Mouse (Mus musculus): ENCODE measurements around the gene Dnase2b.

Dnase2b gene

DNA sequence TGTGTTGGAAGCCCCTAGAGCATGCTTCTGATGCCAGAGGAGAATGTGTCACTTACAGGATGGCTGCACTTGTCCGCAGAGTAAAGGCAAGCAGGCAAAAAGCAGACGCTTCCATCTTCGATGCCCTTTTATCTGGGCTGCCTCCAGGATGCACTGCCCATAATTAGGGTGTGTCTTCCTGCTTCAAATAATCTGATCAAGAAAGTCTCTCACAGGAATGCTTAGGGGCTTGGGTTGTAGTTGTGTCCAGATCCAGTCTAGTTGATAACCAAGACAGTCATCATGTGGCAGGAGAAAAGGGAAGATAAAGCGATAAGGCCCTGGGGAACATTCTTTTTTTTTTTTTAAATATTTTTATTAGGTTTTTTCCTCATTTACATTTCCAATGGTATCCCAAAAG lies at the start of gene Dnase2b:
Gene Dnase2b (minus strand): TSS at position 101 of the 400 bp plus-strand sequence.
- no peak for DNase-seq

DNA sequence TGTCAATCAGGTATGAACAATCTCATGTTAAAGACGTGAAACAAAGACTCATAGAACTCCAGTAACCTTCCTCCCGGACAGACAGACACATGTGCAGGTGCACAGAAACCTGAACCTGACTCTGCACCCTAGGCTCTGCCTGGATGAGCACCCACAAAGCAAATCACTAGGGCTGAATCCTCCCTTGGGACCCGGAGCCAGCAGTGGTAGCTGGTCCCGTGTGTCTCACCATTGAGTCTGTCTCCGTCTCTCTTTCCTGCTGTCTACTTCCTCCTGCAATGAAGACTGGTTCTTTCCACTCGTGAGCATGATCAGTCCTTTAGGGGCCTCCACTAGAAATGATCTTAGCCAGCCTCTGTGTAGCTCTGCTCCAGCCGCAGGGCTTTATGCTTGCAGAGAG lies 46.5 kb upstream of the Dnase2b start:
- no peak for DNase-seq

DNA sequence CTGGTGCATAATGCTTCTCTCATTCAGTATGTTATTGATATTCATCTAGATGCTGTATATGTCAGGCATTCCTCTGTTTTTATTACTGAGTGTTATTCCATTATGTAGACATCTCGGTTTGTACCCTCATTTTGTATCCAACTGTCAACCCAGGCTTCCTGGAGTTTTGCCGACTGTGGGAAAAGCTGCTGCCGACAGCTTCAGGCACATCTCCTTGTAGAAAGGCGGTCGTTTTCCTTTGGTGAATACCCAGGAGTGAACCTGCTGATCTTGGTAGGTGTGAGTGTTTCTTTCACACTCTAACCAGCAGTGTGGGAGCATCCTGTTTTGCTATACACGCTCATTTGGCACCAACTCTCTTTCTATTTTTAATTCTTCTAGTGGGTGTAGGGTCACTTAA lies 45.6 kb upstream of the Dnase2b start:
- DNase-seq, result no peak

DNA sequence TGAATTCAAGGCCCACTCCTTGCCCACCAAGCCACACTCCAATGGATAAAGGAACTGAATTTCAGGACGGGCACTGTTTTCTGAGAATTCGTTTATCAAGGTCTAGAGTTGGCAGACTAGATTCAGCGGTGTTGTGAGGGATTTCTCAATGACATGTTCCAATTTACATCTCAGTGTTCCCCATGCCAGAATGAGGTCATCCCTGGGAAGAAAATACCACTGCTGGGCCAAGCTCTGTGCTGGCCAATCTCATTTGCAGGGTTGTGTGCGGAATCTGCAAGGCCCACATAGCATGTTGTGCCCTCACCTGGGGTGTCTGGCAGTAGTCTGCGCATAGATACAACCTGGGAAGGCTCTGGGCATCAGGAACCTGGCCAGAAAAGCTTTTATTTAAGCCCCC lies 43.9 kb upstream of the Dnase2b start:
- DNase-seq, result peak; percentile 61 to 68

DNA sequence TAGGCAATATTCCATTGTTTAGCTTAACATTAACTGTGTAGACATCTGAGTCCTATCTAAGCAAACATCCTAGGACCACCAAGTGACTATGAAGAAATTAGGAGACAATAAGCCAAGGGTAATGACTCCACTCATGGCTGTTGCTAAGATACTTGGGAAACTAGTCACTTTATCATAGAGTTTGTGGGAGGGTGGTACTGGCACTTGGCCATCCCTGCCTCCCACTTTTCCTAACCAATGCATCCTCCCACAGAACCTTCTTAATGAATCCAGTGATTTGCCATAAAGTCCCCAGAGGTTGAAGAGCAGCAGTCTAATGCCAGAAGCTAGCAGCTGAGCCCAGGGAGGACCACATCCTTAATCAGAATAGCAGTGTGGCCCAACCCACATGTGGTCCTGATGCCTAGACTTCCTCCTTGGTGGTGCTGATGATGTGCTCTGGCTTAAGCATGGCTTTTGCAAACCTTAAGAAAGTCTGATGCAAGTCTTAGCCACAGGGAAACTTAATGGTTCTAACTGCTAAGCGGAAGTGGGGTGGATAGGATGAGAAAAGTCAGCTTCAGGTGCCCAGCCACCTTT lies 42.8 kb upstream of the Dnase2b start:
- no peak for DNase-seq

DNA sequence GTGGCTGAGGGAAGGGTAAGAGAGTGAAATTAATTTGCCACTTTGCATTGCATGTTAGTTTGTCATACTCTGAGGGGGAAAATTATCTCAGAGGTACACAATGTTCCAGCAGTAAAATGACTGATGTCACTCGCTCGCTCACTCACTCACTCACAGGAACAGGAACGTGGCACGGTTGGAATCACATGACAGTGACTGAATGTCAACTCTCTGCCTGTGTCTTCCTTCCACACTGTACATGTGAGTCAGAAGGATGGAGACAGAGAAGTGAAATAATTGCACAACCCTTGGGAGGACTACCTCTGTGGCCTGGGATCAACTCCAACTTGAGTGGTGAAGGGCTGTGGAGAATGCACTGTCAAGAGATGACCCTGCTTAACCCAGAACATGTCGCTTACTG lies 42.0 kb upstream of the Dnase2b start:
- DNase-seq, result no peak

DNA sequence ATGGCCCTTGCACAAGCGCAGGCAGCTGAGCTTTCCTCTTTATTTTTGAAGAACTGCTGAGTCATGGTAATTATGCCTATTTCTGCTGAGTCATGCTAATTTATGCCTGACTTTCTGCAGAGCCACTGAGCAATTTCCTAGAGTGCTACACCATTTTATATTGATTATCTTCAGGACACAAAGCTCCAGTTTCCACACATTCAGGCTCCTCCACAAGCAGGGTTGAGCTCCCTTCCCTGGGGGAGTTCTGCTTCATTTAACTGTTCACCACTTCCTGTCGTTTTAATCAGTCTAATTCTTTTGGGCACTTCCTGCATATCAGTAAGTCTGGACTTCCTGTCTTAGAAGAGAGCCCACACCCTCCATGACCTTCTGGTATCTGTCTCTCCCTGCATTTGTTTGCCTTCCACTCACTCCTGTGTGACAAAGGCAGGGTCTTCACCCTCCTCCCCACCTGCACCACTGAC lies 39.7 kb upstream of the Dnase2b start:
- DNase-seq, result no peak

DNA sequence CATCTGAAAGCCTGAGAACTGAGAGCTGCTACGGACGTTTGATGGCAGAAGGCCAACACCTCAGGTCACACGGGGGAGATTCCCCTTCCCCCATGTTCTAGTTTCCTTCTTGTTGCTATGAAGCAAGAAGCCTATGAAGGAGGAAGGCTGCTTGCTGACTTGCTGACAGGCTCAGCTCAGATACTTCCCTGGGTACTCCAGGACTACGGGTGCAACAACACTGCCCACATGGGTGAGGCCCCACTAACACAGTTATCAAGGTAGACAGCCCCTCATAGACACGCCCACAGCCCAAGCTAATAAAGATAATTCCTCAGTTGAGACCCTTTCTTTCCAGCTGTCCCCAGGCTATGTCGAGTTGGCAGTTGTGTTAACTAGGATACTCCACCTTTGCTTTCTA lies 38.3 kb upstream of the Dnase2b start:
- DNase-seq, result no peak

DNA sequence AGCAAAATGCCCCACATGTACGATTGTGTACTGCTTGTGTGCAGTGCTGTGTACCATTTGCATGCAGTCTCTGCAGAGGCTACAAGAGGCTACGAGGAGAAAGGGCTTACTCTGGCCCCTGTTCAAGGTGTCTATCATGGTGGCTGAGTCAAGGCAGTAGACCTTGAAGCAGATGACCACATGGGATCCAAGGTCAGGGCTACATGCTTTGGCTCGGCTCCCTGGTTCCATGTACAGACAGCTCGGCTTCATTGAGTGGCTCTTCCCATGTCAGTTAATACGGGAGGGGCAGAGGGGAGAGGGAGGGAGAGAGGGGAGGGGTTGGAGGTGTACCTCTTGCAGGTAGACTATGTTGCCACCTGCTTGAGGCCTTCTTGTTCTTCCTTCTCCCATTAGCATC lies 37.0 kb upstream of the Dnase2b start:
- no peak for DNase-seq

DNA sequence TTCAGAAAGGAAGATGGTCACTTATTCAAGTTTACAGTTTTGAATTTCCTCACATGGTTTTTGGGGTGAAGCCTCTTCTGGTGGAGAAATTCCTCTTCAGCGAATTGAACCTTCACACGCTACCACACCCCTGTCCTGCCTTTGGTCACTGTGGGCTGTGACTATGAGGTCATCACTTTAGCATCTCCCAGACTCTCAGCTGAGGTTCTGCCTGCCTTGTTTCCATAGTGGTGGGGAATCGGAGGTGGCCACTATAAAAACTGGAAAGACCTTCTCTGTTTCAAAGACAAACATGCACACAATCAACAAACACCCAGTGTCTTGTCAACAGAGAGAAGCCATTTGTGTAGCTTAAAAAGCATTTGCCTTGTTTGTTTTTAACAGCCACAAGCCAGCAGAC lies 35.8 kb upstream of the Dnase2b start, which contains the start of gene 4930503B20Rik:
Gene 4930503B20Rik (minus strand): TSS at position 101 of the 400 bp plus-strand sequence.
- DNase-seq, result no peak

DNA sequence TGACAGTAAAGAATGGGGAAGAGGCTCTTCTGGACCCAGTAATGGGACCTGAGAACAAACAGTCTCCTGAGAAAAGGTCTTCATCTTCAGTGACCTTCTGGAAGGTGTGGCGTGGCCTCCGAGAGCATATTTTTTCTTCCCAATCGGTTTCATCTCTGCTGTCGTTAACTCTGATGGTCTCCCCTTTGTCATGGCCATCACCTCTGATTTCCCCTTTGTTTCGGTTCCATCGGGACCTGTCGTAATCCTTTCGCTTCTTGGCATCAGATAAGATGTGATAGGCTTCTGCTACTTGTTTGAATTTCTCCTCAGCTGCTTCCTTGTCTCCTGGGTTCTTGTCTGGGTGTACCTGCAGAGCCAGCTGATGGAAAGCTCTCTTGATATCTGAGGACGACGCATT lies 35.3 kb upstream of the Dnase2b start:
- no peak for DNase-seq

DNA sequence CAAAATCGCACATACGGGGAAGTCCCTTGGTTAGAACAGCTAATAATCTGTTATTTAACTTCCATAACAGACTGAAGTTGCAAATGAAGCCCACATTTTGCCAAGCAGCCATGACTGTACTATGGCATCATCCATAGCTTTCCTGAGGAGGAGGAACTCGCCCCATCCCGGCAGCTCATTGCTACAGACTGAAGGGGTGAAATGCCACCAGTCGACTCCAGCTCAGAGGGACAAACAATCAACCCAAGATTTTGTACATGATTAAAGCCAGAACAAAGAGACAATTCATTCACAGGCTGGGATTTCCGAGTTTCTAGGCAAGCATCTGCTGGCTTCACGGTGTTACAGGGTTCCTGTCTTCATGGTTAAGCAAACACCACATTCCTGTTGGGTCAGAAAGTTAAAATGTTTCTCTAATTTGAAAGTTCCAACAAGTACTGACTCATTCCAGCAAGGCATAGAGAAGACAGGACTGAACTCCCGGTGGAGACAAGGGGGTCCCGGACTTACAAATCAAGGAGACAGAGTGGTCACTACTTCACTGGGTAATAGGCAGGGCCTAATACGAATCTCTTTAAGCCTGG lies 34.0 kb upstream of the Dnase2b start:
- no peak for DNase-seq

DNA sequence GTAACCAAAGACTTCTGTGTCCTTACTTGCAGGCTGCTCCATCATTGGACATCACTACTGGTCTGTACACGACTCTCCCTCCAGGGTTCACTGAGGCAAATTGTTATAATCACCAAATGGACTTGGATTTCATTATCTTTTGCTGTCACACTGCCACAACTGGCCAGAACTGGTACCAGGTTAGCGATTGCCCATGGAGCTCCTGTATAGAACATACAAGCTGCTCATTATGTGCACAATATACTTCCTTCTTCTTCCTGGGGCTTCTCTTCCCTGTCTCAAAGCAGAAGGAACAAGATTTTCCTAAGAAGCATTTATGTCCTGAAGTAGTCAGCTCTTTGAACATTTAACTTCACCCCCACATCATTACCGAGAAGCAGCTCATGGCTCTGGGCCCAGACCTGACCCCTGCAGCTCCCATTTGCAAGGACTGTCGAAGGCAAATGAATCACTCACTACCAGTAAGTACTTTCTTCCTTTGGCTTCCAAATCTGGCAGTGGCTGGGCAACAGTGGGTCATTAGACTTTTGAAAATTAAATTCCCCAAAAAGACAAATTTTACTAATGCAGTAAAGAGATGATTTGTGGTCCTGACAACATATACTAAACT lies 26.5 kb upstream of the Dnase2b start:
- no peak for DNase-seq

DNA sequence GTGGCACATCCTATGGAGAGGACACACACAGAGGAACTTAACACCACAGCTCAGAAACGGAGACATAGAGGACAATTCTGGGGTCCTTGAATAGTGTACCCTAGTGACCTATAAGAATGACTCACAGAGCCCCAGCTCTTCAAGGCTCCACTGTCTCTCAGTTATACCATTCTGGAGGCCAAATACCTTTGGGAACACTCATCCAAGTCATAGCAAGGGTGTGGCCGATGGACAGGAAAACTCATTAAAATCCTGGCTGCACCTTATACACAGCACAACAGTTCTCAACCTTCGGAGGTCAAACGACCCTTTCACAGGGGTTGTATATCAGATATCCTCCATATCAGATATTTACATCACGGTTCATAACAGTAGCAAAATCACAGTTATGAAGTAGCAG lies 17.1 kb upstream of the Dnase2b start:
- no peak for DNase-seq

DNA sequence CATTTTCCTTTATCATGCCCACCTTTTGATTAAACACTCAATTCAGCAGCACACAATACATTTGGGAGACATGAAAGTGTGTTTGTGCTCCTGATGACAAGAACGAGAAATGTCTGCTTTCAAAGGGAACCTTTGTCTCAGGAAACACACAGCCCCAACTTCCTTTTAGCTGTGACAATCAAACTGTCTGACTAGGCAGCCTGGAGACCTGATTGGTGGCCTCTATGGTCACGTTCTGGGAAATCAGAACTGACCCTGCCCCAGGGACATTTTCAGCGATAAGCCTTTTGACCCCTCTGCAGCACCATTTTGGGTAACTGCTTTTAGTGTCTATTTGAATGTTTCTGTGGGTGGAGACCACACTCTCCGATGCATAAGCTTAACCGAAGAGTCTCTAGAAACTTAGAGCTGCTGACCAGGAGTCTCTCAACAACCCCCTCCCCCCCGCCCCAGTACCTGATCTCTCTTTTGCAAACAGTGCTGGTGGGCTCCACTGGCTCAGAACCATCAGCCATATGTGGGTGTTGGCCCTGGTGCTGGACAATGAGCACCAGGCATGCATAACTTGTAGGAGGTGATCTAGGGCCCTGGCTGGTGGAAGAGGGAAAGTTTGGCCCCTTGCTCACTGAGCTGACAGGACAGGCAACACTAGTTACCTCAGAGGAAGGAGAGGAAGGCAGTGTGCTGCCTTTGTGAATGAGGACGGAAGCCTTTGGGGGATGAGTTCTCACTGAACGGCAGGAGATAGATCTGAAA lies 13.0 kb upstream of the Dnase2b start:
- DNase-seq, result no peak

DNA sequence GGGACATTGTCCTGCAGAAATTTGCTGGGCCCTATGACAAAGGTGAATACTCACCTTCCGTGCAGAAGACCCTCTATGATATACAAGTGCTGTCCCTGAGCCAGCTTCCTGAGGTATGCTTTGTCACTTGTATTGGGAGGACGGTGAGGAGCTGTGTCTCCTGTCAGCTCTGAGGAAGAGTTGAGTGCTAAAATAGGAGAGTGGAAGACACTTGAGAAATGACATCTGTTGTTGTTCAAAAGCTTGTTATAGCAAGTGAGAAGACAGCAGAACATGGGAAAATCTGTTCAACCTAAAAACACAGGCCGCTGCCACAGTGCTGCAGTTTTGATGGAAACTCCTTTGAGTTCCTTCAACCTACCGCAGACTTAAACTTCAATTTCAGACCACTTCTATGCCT lies 10.4 kb upstream of the Dnase2b start:
- DNase-seq, result no peak

DNA sequence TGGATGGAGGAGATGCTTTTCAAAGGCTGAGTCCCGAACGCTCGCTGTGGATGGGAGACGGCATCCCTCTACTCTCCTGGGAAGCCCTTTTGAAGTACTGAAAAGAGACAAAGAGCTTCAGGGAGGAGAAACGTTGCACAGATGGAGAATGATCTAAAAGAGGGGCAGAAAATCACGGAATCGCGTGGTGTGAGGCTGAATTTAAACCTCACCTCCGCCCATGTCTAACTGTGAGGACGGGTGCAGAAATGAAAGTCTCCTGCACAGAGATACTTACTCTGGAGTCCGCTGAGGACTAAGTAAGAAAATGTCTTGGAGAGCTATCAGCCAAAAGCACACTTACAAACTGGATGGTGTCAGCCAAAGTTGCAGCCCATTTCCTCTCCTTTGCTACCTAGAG lies 6.6 kb upstream of the Dnase2b start:
- no peak for DNase-seq

DNA sequence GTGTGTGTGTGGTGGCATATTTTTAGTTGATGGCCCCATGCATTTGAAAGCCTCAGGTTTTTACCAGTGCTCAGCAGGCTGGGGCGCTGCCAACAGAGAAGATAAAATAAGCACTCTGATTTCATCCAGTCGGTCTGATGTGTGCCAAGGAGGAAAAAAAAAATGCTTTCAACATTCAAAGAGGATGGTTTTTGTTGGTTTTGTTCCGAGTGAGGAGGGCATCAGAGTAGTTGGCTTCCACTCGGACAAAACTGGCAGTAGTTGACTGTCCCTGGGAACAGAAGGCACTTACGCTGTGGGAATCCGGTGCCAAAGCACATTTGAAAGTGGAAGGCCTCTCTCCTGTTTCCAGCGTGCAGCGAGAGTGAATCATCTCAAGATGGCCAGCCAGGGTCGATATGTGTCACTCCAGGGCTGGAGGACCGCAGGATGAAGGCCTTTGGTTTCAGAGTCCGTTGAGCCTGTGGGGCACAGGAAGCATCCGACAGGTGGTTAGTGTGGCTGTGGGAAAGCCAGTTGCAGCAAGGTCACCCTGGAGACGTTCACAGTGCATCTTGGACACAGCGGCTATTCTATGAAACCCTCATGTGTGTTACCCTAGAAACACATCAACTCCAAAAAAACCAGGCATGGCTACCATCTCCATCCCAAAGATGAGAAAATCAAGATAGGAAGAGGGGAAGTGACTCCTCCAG lies 5.3 kb upstream of the Dnase2b start:
- peak; percentile 82 to 85 for DNase-seq

DNA sequence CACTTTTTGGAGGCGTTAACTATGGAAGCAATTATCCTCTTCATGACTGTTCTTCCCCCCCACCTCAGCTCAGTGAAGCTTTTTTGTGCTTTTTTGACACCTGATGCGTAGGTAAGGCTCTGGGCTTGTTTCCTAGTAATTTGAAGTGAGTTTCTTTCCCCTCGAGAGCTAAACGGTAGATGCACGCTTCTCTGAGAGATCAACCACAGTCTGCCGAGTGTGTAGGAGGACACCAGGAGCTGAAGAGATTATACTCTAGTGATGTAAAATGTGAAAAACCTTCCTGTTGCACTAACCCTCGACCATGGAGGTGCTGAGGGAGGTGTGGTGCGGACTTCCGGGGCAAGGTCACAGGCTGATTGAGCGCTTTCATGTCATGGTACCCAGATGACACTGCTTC lies 4.7 kb upstream of the Dnase2b start:
- no peak for DNase-seq

DNA sequence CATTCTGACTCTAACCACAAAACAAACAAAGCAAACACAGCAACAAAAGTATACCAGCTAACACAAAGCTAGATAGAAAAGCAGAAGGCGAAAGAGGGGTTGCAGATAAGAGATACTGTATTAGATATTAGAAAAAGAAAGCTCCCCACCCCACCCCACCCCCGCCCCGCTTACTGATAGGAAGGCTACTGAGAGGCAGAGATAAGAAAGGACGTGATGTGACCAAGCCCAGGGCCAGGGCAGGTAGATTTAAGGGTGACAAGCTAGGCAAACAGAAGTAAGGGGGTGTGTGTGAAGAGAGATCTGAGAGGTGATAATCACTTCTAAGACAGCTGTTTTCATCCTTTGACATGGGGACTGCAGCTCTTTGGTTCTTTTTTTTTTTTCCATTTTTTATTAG lies 3.0 kb upstream of the Dnase2b start:
- no peak for DNase-seq

DNA sequence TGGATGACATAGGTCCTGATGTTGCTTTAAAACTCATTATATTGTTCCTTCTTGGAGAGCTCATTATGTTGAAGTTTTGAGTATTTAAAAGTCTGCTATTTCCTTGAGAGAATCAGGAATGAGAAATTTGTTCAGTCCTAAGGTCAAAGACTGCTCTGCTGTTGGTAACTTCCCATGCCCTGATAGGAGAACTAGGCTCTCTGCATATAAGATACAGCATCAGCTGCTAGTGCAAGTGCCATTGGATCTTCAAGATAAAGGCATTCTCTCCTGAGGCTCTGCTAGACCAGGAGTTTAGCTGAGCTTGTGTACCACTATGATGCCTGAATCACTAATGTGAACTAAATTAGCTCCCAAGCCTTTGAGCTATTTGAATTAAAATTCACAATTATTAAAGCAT lies 2.5 kb upstream of the Dnase2b start:
- DNase-seq, result no peak

DNA sequence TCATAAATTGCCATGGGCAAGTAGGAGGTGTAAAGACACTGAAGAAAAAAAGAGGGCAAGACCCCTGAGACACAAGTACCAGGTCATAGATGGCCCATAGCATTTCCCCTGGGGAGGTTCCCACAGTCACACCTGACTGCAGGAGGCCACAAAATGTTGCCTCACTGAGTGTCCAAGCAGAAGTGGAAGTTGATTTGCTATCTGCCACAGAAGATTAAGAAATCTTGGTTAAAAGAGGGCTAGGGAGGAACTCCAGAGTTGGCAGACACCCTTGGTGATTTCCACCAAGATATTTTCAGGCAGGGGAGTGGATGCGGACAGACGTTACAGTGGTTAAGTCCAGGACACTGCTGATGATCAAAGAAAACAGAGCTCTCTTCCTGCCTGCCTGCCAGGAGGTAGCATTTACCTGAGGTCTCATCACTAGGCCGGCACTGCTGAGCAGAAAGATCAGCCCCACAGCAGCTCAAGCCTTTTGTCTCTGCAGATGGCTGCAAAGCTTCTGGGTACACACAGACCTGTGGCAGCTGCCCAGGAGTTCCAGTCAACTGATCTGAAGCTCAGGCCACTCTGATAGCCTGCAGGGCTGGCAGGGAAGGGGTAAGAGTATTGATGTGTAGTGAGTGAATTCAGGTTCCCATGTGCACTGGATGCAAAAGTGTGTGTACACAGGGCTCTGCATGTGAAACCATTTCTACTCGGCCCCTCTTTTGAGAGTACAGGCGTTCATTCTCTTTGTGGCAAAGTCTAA lies 1.3 kb upstream of the Dnase2b start:
- no peak for DNase-seq

DNA sequence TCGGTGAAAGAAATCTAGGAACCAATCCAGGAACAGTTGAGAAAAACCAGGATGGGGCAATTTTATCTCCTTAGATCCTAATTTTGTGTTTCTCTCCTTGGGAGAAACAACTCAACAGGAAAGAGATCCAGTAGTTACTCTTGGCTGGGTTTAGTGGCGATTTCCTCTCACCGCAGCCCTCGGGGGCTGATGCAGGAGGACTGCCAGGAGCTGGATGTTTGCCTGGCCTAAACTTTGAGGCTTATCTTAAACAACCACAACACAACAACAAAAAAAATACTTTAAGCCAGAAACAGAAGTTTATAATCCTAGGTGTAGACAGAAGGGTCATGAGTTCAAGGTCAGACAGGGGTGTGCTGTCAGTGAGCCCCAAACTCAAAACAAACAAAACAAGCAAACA lies 3.6 kb downstream of the Dnase2b start:
- no peak for DNase-seq
